8 mouse cellular contexts compared by ENCODE assay signal in the genomic region with DNA sequence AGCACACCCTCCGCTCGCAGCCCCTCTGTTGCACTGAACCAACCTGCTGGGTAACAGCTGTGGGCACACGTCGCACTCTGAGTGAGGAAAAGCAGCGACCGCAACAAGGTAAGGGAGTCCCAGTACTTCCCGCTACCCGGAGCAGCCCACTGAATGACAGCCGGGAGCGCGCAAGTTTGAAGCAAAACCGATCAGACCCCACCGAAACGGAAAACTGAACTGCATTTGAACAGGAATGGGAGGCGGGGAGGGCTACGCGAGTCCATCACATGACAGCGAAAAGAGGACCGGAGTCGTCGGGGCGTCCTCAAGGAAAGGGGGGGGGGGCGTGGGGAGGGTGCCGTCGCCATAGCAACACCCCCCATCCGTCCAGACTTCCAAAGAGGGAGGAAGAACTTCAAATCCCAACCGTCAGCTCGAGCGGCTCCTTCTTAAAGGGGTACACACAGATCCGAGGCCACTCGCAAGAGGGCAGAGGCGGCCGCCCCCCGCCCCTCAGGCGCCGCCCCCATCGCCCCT. TPM values are rescaled to one million over a fixed set of nuclear protein-coding genes. Genes with fewer than 3 reads are reported as not detected.
A peak's percentile ranks its signal among the peaks of the same experiment; 100 is the strongest.
DNase-seq lines count a peak whose midpoint lies in the region; ATAC-seq lines count a peak whose summit lies in the region.

No protein-coding gene starts in this region.

- H3K9me3 ChIP-seq in embryonic facial prominence, embryonic 10.5 days = no peaks in the 10 kb centered on the region
- H3K9me3 ChIP-seq in limb, embryonic 13.5 days = no peaks in the 10 kb centered on the region
- no peaks in the 10 kb centered on the region for H3K9me3 ChIP-seq in midbrain, embryonic 14.5 days (ENCODE audit: control insufficient read depth, low read length)

- H3K36me3 ChIP-seq in embryonic facial prominence, embryonic 10.5 days (replicated peaks) = no peaks in the 10 kb centered on the region
- H3K36me3 ChIP-seq in limb, embryonic 13.5 days = no peaks in the 10 kb centered on the region
- no peaks in the 10 kb centered on the region for H3K36me3 ChIP-seq in midbrain, embryonic 14.5 days (ENCODE audit: control insufficient read depth, insufficient read depth, low read length)

- peak overlapping the region; percentile 97 for H3K4me3 ChIP-seq in embryonic facial prominence, embryonic 10.5 days
- H3K4me3 ChIP-seq in limb, embryonic 13.5 days = peak overlapping the region; percentile 83
- H3K4me3 ChIP-seq in midbrain, embryonic 14.5 days (replicated peaks; ENCODE audit: low read depth, low read length) = peak overlapping the region; percentile 96

- peak; percentile 79 for DNase-seq in 3T3-L1 (ENCODE audit: low read depth, low spot score)
- peak; percentile 78 for DNase-seq in adrenal gland, postnatal 14 days
- peak; percentile 86 for DNase-seq in embryonic facial prominence, embryonic 10.5 days (ENCODE audit: low spot score)
- peak; percentile 97 for DNase-seq in heart, adult 11 months
- DNase-seq in kidney, adult 11 months = peak; percentile 41
- DNase-seq in midbrain, embryonic 14.5 days = peak; percentile 85
- DNase-seq in spleen, adult 18-20 months = peak; percentile 33 to 44

- peak; percentile 62 for ATAC-seq in limb, embryonic 13.5 days (ENCODE audit: low FRiP score, low read depth)
- ATAC-seq in midbrain, embryonic 14.5 days (ENCODE audit: low FRiP score, low TSS enrichment) = peak; percentile 59

- under 1% methylated on average over 29 of the region's 37 CpGs for WGBS in embryonic facial prominence, embryonic 10.5 days
- WGBS in limb, embryonic 13.5 days = under 1% methylated on average over 27 of the region's 37 CpGs
- WGBS in midbrain, embryonic 14.5 days = 1% methylated on average over 29 of the region's 37 CpGs

- peak overlapping the region; percentile 85 for H3K4me2 ChIP-seq in limb, embryonic 13.5 days (replicated peaks)
- H3K4me2 ChIP-seq in midbrain, embryonic 14.5 days (ENCODE audit: low read length) = peak overlapping the region; percentile 60

- no peaks in the 10 kb centered on the region for H3K27me3 ChIP-seq in embryonic facial prominence, embryonic 10.5 days (replicated peaks; ENCODE audit: low read depth, poor library complexity, severe bottlenecking)
- H3K27me3 ChIP-seq in limb, embryonic 13.5 days = no peaks in the 10 kb centered on the region
- H3K27me3 ChIP-seq in midbrain, embryonic 14.5 days (ENCODE audit: control insufficient read depth, insufficient read depth, low read length) = no peaks in the 10 kb centered on the region

- H3K4me1 ChIP-seq in embryonic facial prominence, embryonic 10.5 days = peaks cover 8% of the 10 kb centered on the region; the same call in 1 of the 2 replicates
- H3K4me1 ChIP-seq in limb, embryonic 13.5 days = peaks cover 5% of the 10 kb centered on the region; the same call in 1 of the 2 replicates
- H3K4me1 ChIP-seq in midbrain, embryonic 14.5 days (ENCODE audit: control insufficient read depth, insufficient read depth, low read length) = no peaks in the 10 kb centered on the region; the same call in 1 of the 2 replicates

- H3K9ac ChIP-seq in limb, embryonic 13.5 days = peak overlapping the region; percentile 93
- H3K9ac ChIP-seq in midbrain, embryonic 14.5 days (replicated peaks; ENCODE audit: low read length) = peak overlapping the region; percentile 95

- H3K27ac ChIP-seq in embryonic facial prominence, embryonic 10.5 days (replicated peaks) = peak overlapping the region; percentile 98
- peak overlapping the region; percentile 99 for H3K27ac ChIP-seq in limb, embryonic 13.5 days
- H3K27ac ChIP-seq in midbrain, embryonic 14.5 days (replicated peaks; ENCODE audit: low read depth, low read length) = peak overlapping the region; percentile 99

RNA-seq across cellular contexts. Expression of gene Lcorl, which starts 1.1 kb away (rescaled TPM):
- 24.1 and 29.9 TPM in 2 replicates for total RNA-seq in adrenal gland, postnatal 14 days (2021)
- polyA plus RNA-seq in embryonic facial prominence, embryonic 10.5 days (2016; fragmentation: Nextera tagmentation; extraction: Ambion mirVana) = 26.2 and 29.2 TPM in 2 replicates
- 22.9 and 25.4 TPM in 2 replicates for polyA plus RNA-seq in limb, embryonic 13.5 days (2015; fragmentation: Nextera tagmentation; extraction: Ambion mirVana)
- 84.7 and 88.5 TPM in 2 replicates for polyA plus RNA-seq in midbrain, embryonic 14.5 days (2014; fragmentation: Nextera tagmentation; extraction: Ambion mirVana)

Comparison
In these comparisons a context has a peak if more than half of its experiments do, and no peak if none do; other contexts are left out.
1. Peak in every context shown above with its lines: DNase-seq, ATAC-seq, H3K4me3 ChIP-seq and H3K27ac ChIP-seq.
2. DNase-seq: peak in every context shown above with its lines; median percentile 97 in heart, adult 11 months; 86 in embryonic facial prominence, embryonic 10.5 days; 85 in midbrain, embryonic 14.5 days; 79 in 3T3-L1; 78 in adrenal gland, postnatal 14 days; 41 in kidney, adult 11 months; 38 in spleen, adult 18-20 months.